Comparison of ENCODE assay signal across 10 mouse cellular contexts in the genomic region with DNA sequence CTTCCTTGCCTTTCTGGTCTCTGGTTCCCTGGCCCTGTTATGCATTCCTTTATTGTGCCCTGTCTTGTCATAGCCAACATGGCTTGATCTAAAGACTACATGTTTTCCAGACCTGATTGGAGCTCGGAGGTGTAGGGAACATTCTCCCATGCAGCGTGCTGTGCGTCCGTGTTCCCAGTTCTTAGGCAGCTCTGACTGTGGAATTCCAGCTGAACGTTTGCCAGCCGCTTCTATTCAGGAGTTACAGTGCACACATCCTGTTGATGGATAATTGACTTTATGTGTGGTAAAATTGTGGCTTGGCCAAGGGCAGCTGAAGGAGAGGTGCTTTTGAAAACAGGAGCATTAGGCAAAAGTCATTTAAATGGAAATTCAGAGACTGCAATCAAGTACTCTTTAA. TPM values are rescaled to one million over a fixed set of nuclear protein-coding genes. Genes with fewer than 3 reads are reported as not detected.
DNase-seq lines count a peak whose midpoint lies in the region; ATAC-seq lines count a peak whose summit lies in the region.
"Had no signal": no experiment of that assay in that cellular context is flagged by ENCODE, and none has a peak within 500 bp of the region (broad histone marks: within the 10 kb centered on the region; RNA-seq: fewer than 3 reads in every experiment).

No protein-coding gene starts in this region.

- no peaks in the 10 kb centered on the region for H3K36me3 ChIP-seq in heart, embryonic 11.5 days (ENCODE audit: control insufficient read depth, insufficient read depth, low read length)

- peaks cover 17% of the 10 kb centered on the region for H3K4me1 ChIP-seq in heart, embryonic 11.5 days (ENCODE audit: control insufficient read depth, insufficient read depth, low read length)

- ATAC-seq in heart, embryonic 11.5 days (replicated peaks; ENCODE audit: insufficient number of reproducible peaks, low FRiP score, low TSS enrichment), result no peak

- H3K27me3 ChIP-seq in heart, embryonic 11.5 days (ENCODE audit: control insufficient read depth, insufficient read depth, low read length), result no peaks in the 10 kb centered on the region

- DNase-seq in heart, adult 11 months, result peak; percentile 92
- peak; percentile 80 for DNase-seq in Muller cell, postnatal 12 days (ENCODE audit: inconsistent ontology term)
- DNase-seq in heart, adult 9 months (ENCODE audit: low spot score in 2 of 2), result peak; percentile 23 to 32
- DNase-seq in kidney, adult 9 months, result peak; percentile 80
- DNase-seq in embryo, embryonic 11 days, result no peak
- DNase-seq in ovary, postnatal 14 days (ENCODE audit: low spot score), result no peak
- no peak for DNase-seq in ovary, postnatal 36 days (ENCODE audit: low spot score)
- DNase-seq: adrenal gland, adult 2 months; cerebellum, postnatal 25 days had no signal

- H3K9ac ChIP-seq in heart, embryonic 11.5 days (ENCODE audit: low read depth, low read length), result no peak overlapping the region

- no peak overlapping the region for H3K4me2 ChIP-seq in heart, embryonic 11.5 days

- 61% methylated on average over 6 of the region's 6 CpGs for WGBS in heart, embryonic 11.5 days (ENCODE audit: insufficient replicate concordance)

- no peaks in the 10 kb centered on the region for H3K9me3 ChIP-seq in heart, embryonic 11.5 days (replicated peaks; ENCODE audit: control insufficient read depth, low read length)

- H3K27ac ChIP-seq in heart, embryonic 11.5 days (ENCODE audit: low read depth, low read length), result no peak overlapping the region

- no peak overlapping the region for H3K4me3 ChIP-seq in heart, embryonic 11.5 days (ENCODE audit: low read depth, low read length)

RNA-seq across cellular contexts. Expression of gene Slc12a3, which starts 36.9 kb away (rescaled TPM):
- 0.20 TPM in 1 of 2 replicates, not detected in the other for polyA plus RNA-seq in heart, embryonic 11.5 days (2014; fragmentation: Nextera tagmentation; extraction: Ambion mirVana)
- polyA plus RNA-seq: adrenal gland, adult 2 months had no signal

Comparison
In these comparisons a context has a peak if more than half of its experiments do, and no peak if none do; other contexts are left out.
1. DNase-seq: peak in heart, adult 11 months (single experiment), Muller cell, postnatal 12 days (single experiment), heart, adult 9 months (2 of 2) and kidney, adult 9 months (single experiment); none in embryo, embryonic 11 days (single experiment), ovary, postnatal 14 days (single experiment) and ovary, postnatal 36 days (single experiment).